Comparison of ENCODE assay signal across 8 mouse cellular contexts in the genomic region with DNA sequence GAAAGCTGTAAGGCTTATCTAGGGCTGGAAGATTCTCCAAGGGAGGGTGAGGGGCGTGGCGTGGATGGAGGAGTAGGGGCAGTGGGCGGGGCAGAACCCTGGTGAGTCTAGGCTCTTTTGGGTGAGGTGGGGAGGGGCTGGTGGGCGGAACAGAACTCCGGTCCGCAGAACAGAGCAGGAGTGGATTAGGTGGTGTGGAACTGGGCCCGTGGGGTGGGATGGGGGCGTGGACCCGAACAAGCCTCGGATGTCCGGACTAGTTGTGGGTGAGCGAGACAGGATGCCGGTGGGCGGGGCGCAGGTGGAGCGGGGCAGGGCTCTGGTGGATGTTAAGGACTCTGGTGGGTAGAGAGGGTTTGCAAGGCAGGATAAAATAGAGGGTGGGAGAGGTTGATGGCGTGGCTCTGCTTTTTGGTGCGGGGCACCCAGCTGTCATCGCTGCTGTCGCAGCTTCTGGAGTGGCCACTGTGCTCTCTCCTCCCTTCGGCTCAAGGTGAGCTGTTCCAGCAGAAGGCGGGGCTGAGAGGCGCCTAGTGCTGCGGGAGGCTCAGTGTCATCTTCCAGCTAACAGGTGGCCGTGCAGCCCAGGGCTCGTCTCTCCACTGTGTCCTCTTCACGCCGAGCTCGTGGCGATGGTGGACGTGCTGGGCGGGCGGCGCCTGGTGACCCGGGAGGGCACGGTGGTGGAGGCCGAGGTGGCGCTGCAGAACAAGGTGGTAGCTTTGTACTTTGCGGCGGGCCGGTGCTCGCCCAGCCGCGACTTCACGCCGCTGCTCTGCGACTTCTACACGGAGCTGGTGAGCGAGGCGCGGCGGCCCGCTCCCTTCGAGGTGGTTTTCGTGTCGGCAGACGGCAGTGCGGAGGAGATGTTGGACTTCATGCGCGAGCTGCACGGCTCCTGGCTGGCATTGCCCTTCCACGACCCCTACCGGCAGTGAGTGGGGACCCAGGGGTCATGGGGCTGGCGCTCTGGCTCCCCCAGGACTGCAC. TPM values are rescaled to one million over a fixed set of nuclear protein-coding genes. Genes with fewer than 3 reads are reported as not detected.
DNase-seq lines count a peak whose midpoint lies in the region; ATAC-seq and TF ChIP-seq lines count a peak whose summit lies in the region.

A gene (plus strand): TSS at position 332 of the 990 bp plus-strand sequence.

- peak within 1 kb of the TSS; percentile 63 for H3K4me3 ChIP-seq in heart, embryonic 12.5 days
- peak within 1 kb of the TSS; percentile 53 for H3K4me3 ChIP-seq in kidney, embryonic 14.5 days (ENCODE audit: low read length)
- peak within 1 kb of the TSS; percentile 42 for H3K4me3 ChIP-seq in lung, postnatal 0 days (ENCODE audit: low read depth, low read length)

- peaks cover 5% of the 10 kb centered on the region; the same call in 1 of the 2 replicates for H3K9me3 ChIP-seq in heart, embryonic 12.5 days (replicated peaks)
- no peaks in the 10 kb centered on the region for H3K9me3 ChIP-seq in kidney, embryonic 14.5 days (ENCODE audit: control insufficient read depth, low read length)
- H3K9me3 ChIP-seq in lung, postnatal 0 days (ENCODE audit: low read length), result no peaks in the 10 kb centered on the region

- peaks cover 30% of the 10 kb centered on the region for H3K4me1 ChIP-seq in heart, embryonic 12.5 days (replicated peaks)
- 0 out of 2 replicates have a peak, but pooled peaks cover 6% of the 10 kb centered on the region for H3K4me1 ChIP-seq in kidney, embryonic 14.5 days (ENCODE audit: control insufficient read depth, insufficient read depth, low read length)
- no peaks in the 10 kb centered on the region for H3K4me1 ChIP-seq in lung, postnatal 0 days (ENCODE audit: insufficient read depth, low read depth, low read length)

- H3K36me3 ChIP-seq in heart, embryonic 12.5 days, result no peaks in the 10 kb centered on the region
- no peaks in the 10 kb centered on the region for H3K36me3 ChIP-seq in kidney, embryonic 14.5 days (ENCODE audit: control insufficient read depth, insufficient read depth, low read length)
- H3K36me3 ChIP-seq in lung, postnatal 0 days (ENCODE audit: insufficient read depth, low read length), result no peaks in the 10 kb centered on the region

- no peak for TF ChIP-seq EP300 in lung, postnatal 0 days (IDR thresholded peaks at IDR 0.05)

- peaks cover 18% of the 10 kb centered on the region for H3K27me3 ChIP-seq in heart, embryonic 12.5 days (replicated peaks)
- peaks cover 18% of the 10 kb centered on the region for H3K27me3 ChIP-seq in kidney, embryonic 14.5 days (ENCODE audit: control insufficient read depth, insufficient read depth, low read length)
- no peaks in the 10 kb centered on the region for H3K27me3 ChIP-seq in lung, postnatal 0 days (replicated peaks; ENCODE audit: insufficient read depth, low read length)

- intact Hi-C loops in left cerebral cortex, postnatal 14 days (cut with DNase I), result loop anchor here (10.0 kb wide), 1 partner anchor 216 kb away; no protein-coding TSS in a partner anchor

- under 1% methylated on average over 64 of the region's 64 CpGs for whole genome bisulfite sequencing in heart, embryonic 12.5 days
- under 1% methylated on average over 58 of the region's 64 CpGs for WGBS in kidney, embryonic 14.5 days
- under 1% methylated on average over 48 of the region's 64 CpGs for WGBS in lung, postnatal 0 days

- peak within 1 kb of the TSS; percentile 100 for H3K4me2 ChIP-seq in heart, embryonic 12.5 days
- H3K4me2 ChIP-seq in kidney, embryonic 14.5 days (replicated peaks; ENCODE audit: low read depth, low read length), result peak within 1 kb of the TSS; percentile 97
- peak within 1 kb of the TSS; percentile 87 for H3K4me2 ChIP-seq in lung, postnatal 0 days (replicated peaks; ENCODE audit: low read depth, low read length)

- peak within 1 kb of the TSS; percentile 73 for H3K9ac ChIP-seq in heart, embryonic 12.5 days
- H3K9ac ChIP-seq in kidney, embryonic 14.5 days (ENCODE audit: low read depth, low read length), result peak within 1 kb of the TSS; percentile 50
- no peak within 1 kb of the TSS for H3K9ac ChIP-seq in lung, postnatal 0 days (replicated peaks; ENCODE audit: low read depth)

- TF ChIP-seq CTCF in lung, postnatal 0 days (IDR thresholded peaks at IDR 0.05), result peak; percentile 74

- peak; percentile 76 for ATAC-seq in heart, embryonic 12.5 days (ENCODE audit: insufficient number of reproducible peaks, low FRiP score)
- peak; percentile 76 for ATAC-seq in kidney, embryonic 14.5 days (ENCODE audit: low FRiP score, low TSS enrichment)
- peak; percentile 69 for ATAC-seq in lung, postnatal 0 days

- H3K27ac ChIP-seq in heart, embryonic 12.5 days (ENCODE audit: poor library complexity, severe bottlenecking), result no peak within 1 kb of the TSS
- H3K27ac ChIP-seq in kidney, embryonic 14.5 days (ENCODE audit: low read depth, low read length), result no peak within 1 kb of the TSS
- no peak within 1 kb of the TSS for H3K27ac ChIP-seq in lung, postnatal 0 days (ENCODE audit: low read length)

- DNase-seq in left cerebral cortex, postnatal 14 days (ENCODE audit: low spot score in 2 of 2), result peak; percentile 26
- no peak for DNase-seq in left cerebral cortex, adult 11 months (ENCODE audit: low spot score)
- peak; percentile 76 for DNase-seq in embryo, embryonic 11 days
- DNase-seq in lung, postnatal 0 days (ENCODE audit: low spot score), result peak; percentile 60
- DNase-seq in ovary, postnatal 10 days (ENCODE audit: low spot score), result peak; percentile 24
- peak; percentile 83 for DNase-seq in thymus, postnatal 14 days

RNA-seq across cellular contexts. Expression of the gene that starts here (rescaled TPM):
- total RNA-seq in left cerebral cortex, postnatal 14 days (2021), result under 1 TPM; 0.61 to 0.72 TPM
- 1.1 and 1.5 TPM in 2 replicates for polyA plus RNA-seq in heart, embryonic 12.5 days (2016; fragmentation: Nextera tagmentation; extraction: Ambion mirVana)
- 1.0 and 1.1 TPM in 2 replicates for polyA plus RNA-seq in kidney, embryonic 14.5 days (2014; fragmentation: Nextera tagmentation; extraction: Ambion mirVana)
- polyA plus RNA-seq in lung, postnatal 0 days (2015; fragmentation: Nextera tagmentation; extraction: Ambion mirVana), result 1.0 and 1.3 TPM in 2 replicates

Comparison
In these comparisons a context has a peak if more than half of its experiments do, and no peak if none do; other contexts are left out.
1. Peak in DNase-seq in left cerebral cortex, postnatal 14 days; RNA of the gene not detected or under 1 TPM.